Mouse (Mus musculus): Measurements from ENCODE around the gene Pfas. TPM values are rescaled to one million over a fixed set of nuclear protein-coding genes. Genes with fewer than 3 reads are reported as not detected.

Pfas gene
- polyA plus RNA-seq, 1 experiment: 9.1 TPM

- TF ChIP-seq POLR2A (IDR thresholded peaks at IDR 0.05; ENCODE audit: insufficient read length, low read depth): no peak
- TF ChIP-seq REST (IDR thresholded peaks at IDR 0.05; ENCODE audit: insufficient read depth, insufficient read length): no peak
- TF ChIP-seq USF1 (IDR thresholded peaks at IDR 0.05; ENCODE audit: low read depth): no peak
- no peaks in the 10 kb centered on the region for H3K36me3 ChIP-seq (ENCODE audit: control insufficient read depth, insufficient read depth)
Observed at GRCm38 (mm10) chr11:69050748-69051147, 42.5 kb upstream of the Pfas start.

DNA sequence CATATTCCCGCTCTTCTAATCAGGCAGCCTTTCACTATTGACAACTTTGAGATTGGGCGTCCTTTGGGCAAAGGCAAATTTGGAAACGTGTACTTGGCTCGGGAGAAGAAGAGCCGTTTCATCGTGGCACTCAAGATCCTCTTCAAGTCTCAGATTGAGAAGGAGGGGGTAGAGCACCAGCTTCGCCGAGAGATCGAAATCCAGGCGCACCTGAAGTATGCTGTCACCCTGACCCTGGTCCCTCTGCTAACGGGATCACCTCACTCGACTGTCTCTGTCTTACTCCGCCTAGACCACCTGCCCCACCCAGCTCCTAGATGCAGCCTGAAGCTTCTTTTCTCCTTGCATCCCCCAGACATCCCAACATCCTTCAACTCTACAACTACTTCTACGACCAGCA lies 39.9 kb upstream of the Pfas start:
- Histone ChIP-seq H3K36me3 (ENCODE audit: control insufficient read depth, insufficient read depth) (no peaks in the 10 kb centered on the region), H3K79me2 (ENCODE audit: control insufficient read depth, insufficient read depth) (peaks cover 50% of the 10 kb centered on the region), H3K4me3 (no peak overlapping the region), H3ac (ENCODE audit: control insufficient read depth, insufficient read length) (no peak overlapping the region), H3K4me2 (ENCODE audit: low read depth) (no peak overlapping the region), H3K27me3 (ENCODE audit: control insufficient read depth, insufficient read depth, insufficient read length) (no peaks in the 10 kb centered on the region)
- no peak for TF ChIP-seq USF1 (IDR thresholded peaks at IDR 0.05; ENCODE audit: low read depth)
- no peak for TF ChIP-seq SRF (IDR thresholded peaks at IDR 0.05; ENCODE audit: control insufficient read depth, insufficient read length, low read depth)
- TF ChIP-seq CEBPB (IDR thresholded peaks at IDR 0.05; ENCODE audit: insufficient read depth, poor library complexity, severe bottlenecking): no peak
- TF ChIP-seq TCF12 (IDR thresholded peaks at IDR 0.05; ENCODE audit: insufficient read depth, poor library complexity, severe bottlenecking): no peak
- TF ChIP-seq POLR2AphosphoS2 (IDR thresholded peaks at IDR 0.05; ENCODE audit: insufficient read length, low read depth): no peak
- no peak for TF ChIP-seq REST (IDR thresholded peaks at IDR 0.05; ENCODE audit: insufficient read depth, insufficient read length)
- TF ChIP-seq TCF3 (IDR thresholded peaks at IDR 0.05; ENCODE audit: insufficient read length, low read depth): no peak
- no peak for TF ChIP-seq POLR2A (IDR thresholded peaks at IDR 0.05; ENCODE audit: insufficient read length, low read depth)
- no peak for TF ChIP-seq E2F4 (IDR thresholded peaks at IDR 0.05; ENCODE audit: insufficient read depth)
- no peak for TF ChIP-seq MYOD1 (IDR thresholded peaks at IDR 0.05; ENCODE audit: control insufficient read depth in 1 of 3, insufficient read length in 2 of 3, low read depth in 2 of 3)
- no peak for TF ChIP-seq MYOG (IDR thresholded peaks at IDR 0.05; ENCODE audit: control insufficient read depth in 1 of 3, insufficient read depth in 1 of 3, insufficient read length in 2 of 3, low read depth in 2 of 3)
- TF ChIP-seq MAX (IDR thresholded peaks at IDR 0.05; ENCODE audit: low read depth): no peak

More at GRCm38 (mm10) chr11:69050748-69051147, 42.5 kb upstream of the Pfas start:
- no peak overlapping the region for H3ac ChIP-seq (ENCODE audit: control insufficient read depth, insufficient read length)
- no peak overlapping the region for H3K4me3 ChIP-seq
- H3K79me2 ChIP-seq (ENCODE audit: control insufficient read depth, insufficient read depth): peaks cover 50% of the 10 kb centered on the region
- no peaks in the 10 kb centered on the region for H3K27me3 ChIP-seq (ENCODE audit: control insufficient read depth, insufficient read depth, insufficient read length)
- no peak overlapping the region for H3K4me2 ChIP-seq (ENCODE audit: low read depth)

GRCm38 (mm10) chr11:69047592-69047991 lies 39.3 kb upstream of the Pfas start:
- Histone ChIP-seq H3ac (ENCODE audit: control insufficient read depth, insufficient read length) (no peak overlapping the region), H3K27me3 (ENCODE audit: control insufficient read depth, insufficient read depth, insufficient read length) (no peaks in the 10 kb centered on the region), H3K4me3 (no peak overlapping the region), H3K79me2 (ENCODE audit: control insufficient read depth, insufficient read depth) (peaks cover 50% of the 10 kb centered on the region), H3K36me3 (ENCODE audit: control insufficient read depth, insufficient read depth) (no peaks in the 10 kb centered on the region), H3K4me2 (ENCODE audit: low read depth) (no peak overlapping the region)
- no peak for TF ChIP-seq POLR2AphosphoS2 (IDR thresholded peaks at IDR 0.05; ENCODE audit: insufficient read length, low read depth)
- no peak for TF ChIP-seq USF1 (IDR thresholded peaks at IDR 0.05; ENCODE audit: low read depth)
- no peak for TF ChIP-seq TCF3 (IDR thresholded peaks at IDR 0.05; ENCODE audit: insufficient read length, low read depth)
- TF ChIP-seq MAX (IDR thresholded peaks at IDR 0.05; ENCODE audit: low read depth): no peak
- no peak for TF ChIP-seq POLR2A (IDR thresholded peaks at IDR 0.05; ENCODE audit: insufficient read length, low read depth)
- TF ChIP-seq E2F4 (IDR thresholded peaks at IDR 0.05; ENCODE audit: insufficient read depth): no peak
- TF ChIP-seq MYOD1 (IDR thresholded peaks at IDR 0.05; ENCODE audit: control insufficient read depth in 1 of 3, insufficient read length in 2 of 3, low read depth in 2 of 3): no peak
- no peak for TF ChIP-seq TCF12 (IDR thresholded peaks at IDR 0.05; ENCODE audit: insufficient read depth, poor library complexity, severe bottlenecking)
- TF ChIP-seq MYOG (IDR thresholded peaks at IDR 0.05; ENCODE audit: control insufficient read depth in 1 of 3, insufficient read depth in 1 of 3, insufficient read length in 2 of 3, low read depth in 2 of 3): no peak
- no peak for TF ChIP-seq CEBPB (IDR thresholded peaks at IDR 0.05; ENCODE audit: insufficient read depth, poor library complexity, severe bottlenecking)
- no peak for TF ChIP-seq REST (IDR thresholded peaks at IDR 0.05; ENCODE audit: insufficient read depth, insufficient read length)
- TF ChIP-seq SRF (IDR thresholded peaks at IDR 0.05; ENCODE audit: control insufficient read depth, insufficient read length, low read depth): no peak

DNA sequence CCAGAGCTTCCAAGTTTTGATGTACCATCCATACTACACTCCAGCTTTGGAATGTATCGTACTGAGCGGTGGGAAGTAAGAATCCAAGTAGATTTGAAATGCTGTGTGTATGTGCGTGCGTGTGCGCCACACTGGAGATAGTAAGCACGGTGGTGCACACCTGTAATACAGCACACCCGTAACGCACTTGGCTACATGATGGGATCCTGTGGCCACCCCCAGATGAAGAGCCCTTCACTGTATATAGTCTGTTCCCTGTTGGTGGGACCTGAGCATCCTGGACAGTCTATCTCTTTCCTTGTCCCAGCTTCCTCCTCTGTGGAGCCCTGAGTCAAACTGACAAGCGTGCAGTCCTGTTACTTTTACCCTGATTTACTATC lies 38.1 kb upstream of the Pfas start:
- TF ChIP-seq TCF12 (IDR thresholded peaks at IDR 0.05; ENCODE audit: insufficient read depth, poor library complexity, severe bottlenecking) (no peak), POLR2AphosphoS2 (IDR thresholded peaks at IDR 0.05; ENCODE audit: insufficient read length, low read depth) (peak; percentile 32), POLR2A (IDR thresholded peaks at IDR 0.05; ENCODE audit: insufficient read length, low read depth) (no peak), MYOD1 (IDR thresholded peaks at IDR 0.05; ENCODE audit: control insufficient read depth in 1 of 3, insufficient read length in 2 of 3, low read depth in 2 of 3) (no peak)
- peak overlapping the region; percentile 90 for H3K4me3 ChIP-seq

DNA sequence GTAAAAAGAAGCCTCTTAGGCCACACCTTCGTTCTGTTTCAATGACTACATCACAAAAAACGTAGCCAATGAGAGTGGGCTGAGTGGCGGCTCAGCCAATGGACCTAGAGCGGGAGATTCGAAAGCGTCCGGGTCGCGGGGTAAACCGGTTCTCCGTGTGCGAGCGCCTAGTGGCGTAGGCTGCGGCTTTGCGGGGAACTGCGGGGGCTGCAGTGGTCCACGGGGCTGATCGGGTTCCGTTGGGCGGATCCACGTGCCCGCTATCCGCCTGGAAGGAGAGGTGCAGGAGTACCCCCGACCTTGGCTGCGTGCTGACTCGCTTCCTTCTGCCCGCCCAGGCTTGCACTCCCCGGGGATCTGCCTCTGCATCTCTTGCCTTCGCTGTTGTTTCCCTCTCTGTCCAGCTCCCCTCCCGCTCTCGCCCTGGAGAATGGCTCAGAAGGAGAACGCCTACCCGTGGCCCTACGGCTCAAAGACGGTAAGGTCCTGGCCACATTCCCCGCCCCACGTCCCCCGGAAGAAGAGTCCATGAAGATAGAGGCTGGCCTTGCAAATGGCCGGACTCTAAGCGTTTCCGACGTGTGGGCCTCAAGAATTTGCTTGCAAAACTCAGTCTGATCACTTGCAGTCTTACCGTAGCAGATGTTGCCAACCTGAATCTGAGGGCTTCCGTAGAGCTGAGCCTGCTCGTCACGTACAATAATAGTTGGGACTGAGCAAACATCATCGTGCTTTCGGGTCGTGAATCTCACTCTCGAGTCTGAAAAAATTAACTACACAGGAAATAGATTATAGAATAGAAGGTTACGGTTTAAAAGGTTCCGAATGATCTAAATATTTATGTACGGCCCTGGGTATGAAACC lies 37.5 kb upstream of the Pfas start, which contains the start of gene Aurkb:
Aurkb (plus strand) TSS at position 117 of the 864 bp plus-strand sequence.
- Histone ChIP-seq H3K4me2 (ENCODE audit: low read depth) (peak within 1 kb of the TSS; percentile 81), H3K4me3 (peak within 1 kb of the TSS; percentile 90), H3K79me2 (ENCODE audit: control insufficient read depth, insufficient read depth) (peaks cover 50% of the 10 kb centered on the region), H3K27me3 (ENCODE audit: control insufficient read depth, insufficient read depth, insufficient read length) (no peaks in the 10 kb centered on the region), H3K36me3 (ENCODE audit: control insufficient read depth, insufficient read depth) (no peaks in the 10 kb centered on the region), H3ac (ENCODE audit: control insufficient read depth, insufficient read length) (peak within 1 kb of the TSS; percentile 35)
- TF ChIP-seq MYOG (IDR thresholded peaks at IDR 0.05; ENCODE audit: control insufficient read depth in 1 of 3, insufficient read depth in 1 of 3, insufficient read length in 2 of 3, low read depth in 2 of 3): no peak
- TF ChIP-seq POLR2A (IDR thresholded peaks at IDR 0.05; ENCODE audit: insufficient read length, low read depth): peak; percentile 62
- TF ChIP-seq E2F4 (IDR thresholded peaks at IDR 0.05; ENCODE audit: insufficient read depth): peak; percentile 98
- TF ChIP-seq CEBPB (IDR thresholded peaks at IDR 0.05; ENCODE audit: insufficient read depth, poor library complexity, severe bottlenecking): no peak
- peak; percentile 80 for TF ChIP-seq POLR2AphosphoS2 (IDR thresholded peaks at IDR 0.05; ENCODE audit: insufficient read length, low read depth)
- TF ChIP-seq MAX (IDR thresholded peaks at IDR 0.05; ENCODE audit: low read depth): no peak
- no peak for TF ChIP-seq TCF3 (IDR thresholded peaks at IDR 0.05; ENCODE audit: insufficient read length, low read depth)
- TF ChIP-seq TCF12 (IDR thresholded peaks at IDR 0.05; ENCODE audit: insufficient read depth, poor library complexity, severe bottlenecking): no peak
- TF ChIP-seq SRF (IDR thresholded peaks at IDR 0.05; ENCODE audit: control insufficient read depth, insufficient read length, low read depth): no peak
- TF ChIP-seq MYOD1 (IDR thresholded peaks at IDR 0.05; ENCODE audit: control insufficient read depth in 1 of 3, insufficient read length in 2 of 3, low read depth in 2 of 3): no peak
- TF ChIP-seq USF1 (IDR thresholded peaks at IDR 0.05; ENCODE audit: low read depth): no peak
- TF ChIP-seq REST (IDR thresholded peaks at IDR 0.05; ENCODE audit: insufficient read depth, insufficient read length): no peak

More for the DNA sequence above, 38.1 kb upstream of the Pfas start:
- no peak overlapping the region for H3ac ChIP-seq (ENCODE audit: control insufficient read depth, insufficient read length)
- peaks cover 50% of the 10 kb centered on the region for H3K79me2 ChIP-seq (ENCODE audit: control insufficient read depth, insufficient read depth)
- no peaks in the 10 kb centered on the region for H3K36me3 ChIP-seq (ENCODE audit: control insufficient read depth, insufficient read depth)
- H3K4me2 ChIP-seq (ENCODE audit: low read depth): peak overlapping the region; percentile 81
- no peaks in the 10 kb centered on the region for H3K27me3 ChIP-seq (ENCODE audit: control insufficient read depth, insufficient read depth, insufficient read length)
